Mouse (Mus musculus) stomach, embryonic 16.5 days (tissue): ENCODE results near the gene Ptges3. TPM values are rescaled to one million over a fixed set of nuclear protein-coding genes. Genes with fewer than 3 reads are reported as not detected.
A peak's percentile ranks its signal among the peaks of the same experiment; 100 is the strongest.
"Not testable (repeated sequence)": the region's sequence is repeated elsewhere in the genome, so short reads cannot be mapped to it uniquely, and the experiment has no call there.

Experiments
- ATAC-seq: fragments of 200-750 bp; cut with Nextera tagmentation; 2 replicates; pipeline ENCODE4 v1.8.0; 2017; ENCODE audit warnings: moderate number of reproducible peaks, moderate TSS enrichment; ENCODE audit not compliant: insufficient read depth, low FRiP score
- H3K27ac ChIP-seq: fragments of 300-500 bp; sonication (generic); 2 replicates; pipeline ENCODE4 v1.5.1; 2014; ENCODE audit warnings: low read length
- H3K27me3 ChIP-seq: fragments of 300-500 bp; sonication (generic); 2 replicates; pipeline ENCODE4 v1.6.1; 2014; ENCODE audit warnings: low read length, control low read depth, mixed read lengths; ENCODE audit not compliant: control insufficient read depth, insufficient read depth
- H3K36me3 ChIP-seq: fragments of 300-500 bp; sonication (generic); 2 replicates; pipeline ENCODE4 v1.6.1; 2014; ENCODE audit warnings: low read length; ENCODE audit not compliant: control insufficient read depth, insufficient read depth
- H3K4me1 ChIP-seq: fragments of 300-500 bp; sonication (generic); 2 replicates; pipeline ENCODE4 v1.6.1; 2014; ENCODE audit warnings: low read length, control low read depth, mixed read lengths; ENCODE audit not compliant: control insufficient read depth, insufficient read depth
- H3K4me2 ChIP-seq: fragments of 300-500 bp; sonication (generic); 2 replicates; pipeline ENCODE4 v1.6.1; 2014; ENCODE audit warnings: low read depth, low read length, mixed read lengths
- H3K4me3 ChIP-seq: fragments of 300-500 bp; sonication (generic); replicated peaks from 2 replicates; pipeline ENCODE4 v1.5.1; 2014; ENCODE audit warnings: mild to moderate bottlenecking, low read length
- H3K9ac ChIP-seq: fragments of 300-500 bp; sonication (generic); 2 replicates; pipeline ENCODE4 v1.6.1; 2014; ENCODE audit warnings: low read length
- H3K9me3 ChIP-seq: fragments of 300-500 bp; sonication (generic); replicated peaks from 2 replicates; pipeline ENCODE4 v1.6.1; 2016; ENCODE audit warnings: low read length, control low read depth; ENCODE audit not compliant: control insufficient read depth
- WGBS: fragments of 180-500 bp; shearing (Covaris S2); extraction: QIAGEN DNeasy Blood & Tissue Kit; methylation state at CpG from one replicate; pipeline ENCODE4 v1.1.7; 2014; 5-methylcytosine and 5-hydroxymethylcytosine counted together
- polyA plus RNA-seq: library from polyadenylated mRNA; unstranded; fragments of >200 nt; fragmentation: Nextera tagmentation; extraction: Ambion mirVana; gene quantifications from 2 replicates; pipeline ENCODE4 v1.2.1, GENCODE M21; 2015

Gene Ptges3
- polyA plus RNA-seq, 1 experiment from 2014 or later, result 406 TPM

- peaks cover 33% of the 10 kb centered on the region for H3K36me3 ChIP-seq
These were observed 8.4 kb upstream of the Ptges3 start for GRCm38 (mm10) chr10:128050355-128050754.

GRCm38 (mm10) chr10:128051589-128051988 is 7.2 kb upstream of the Ptges3 start:
- no peak overlapping the region for H3K4me3 ChIP-seq
- H3K9ac ChIP-seq, result no peak overlapping the region
- WGBS, result 93% methylated on average over 5 of the region's 5 CpGs
- no peaks in the 10 kb centered on the region for H3K27me3 ChIP-seq
- no peak for ATAC-seq
- H3K36me3 ChIP-seq, result peaks cover 22% of the 10 kb centered on the region
- no peak overlapping the region for H3K27ac ChIP-seq
- no peak overlapping the region for H3K4me2 ChIP-seq
- no peaks in the 10 kb centered on the region for H3K9me3 ChIP-seq
- H3K4me1 ChIP-seq, result no peaks in the 10 kb centered on the region

More at GRCm38 (mm10) chr10:128050355-128050754, 8.4 kb upstream of the Ptges3 start:
- Histone ChIP-seq H3K4me1 (no peaks in the 10 kb centered on the region), H3K9ac (no peak overlapping the region), H3K27me3 (no peaks in the 10 kb centered on the region), H3K4me3 (no peak overlapping the region), H3K9me3 (no peaks in the 10 kb centered on the region), H3K4me2 (no peak overlapping the region), H3K27ac (no peak overlapping the region)
- WGBS, result 82% methylated on average over 2 of the region's 2 CpGs
- no peak for ATAC-seq

GRCm38 (mm10) chr10:128052136-128052535 is 6.6 kb upstream of the Ptges3 start:
- not testable (repeated sequence) for H3K27me3 ChIP-seq, H3K9ac ChIP-seq, H3K4me1 ChIP-seq, H3K9me3 ChIP-seq, H3K27ac ChIP-seq, H3K4me3 ChIP-seq, H3K4me2 ChIP-seq, ATAC-seq
- WGBS, result 85% methylated on average over 1 of the region's 2 CpGs
- peaks cover 17% of the 10 kb centered on the region for H3K36me3 ChIP-seq

GRCm38 (mm10) chr10:128053001-128053400 is 5.8 kb upstream of the Ptges3 start:
- Histone ChIP-seq H3K4me1 (0 out of 2 replicates have a peak, but pooled peaks cover 5% of the 10 kb centered on the region), H3K4me3 (no peak overlapping the region), H3K9ac (no peak overlapping the region), H3K9me3 (no peaks in the 10 kb centered on the region), H3K36me3 (peaks cover 12% of the 10 kb centered on the region), H3K4me2 (no peak overlapping the region), H3K27me3 (no peaks in the 10 kb centered on the region), H3K27ac (no peak overlapping the region)
- no peak for ATAC-seq
- 98% methylated on average over 8 of the region's 8 CpGs for WGBS

GRCm38 (mm10) chr10:128058184-128058583 is 570 bp upstream of the Ptges3 start:
- Histone ChIP-seq H3K4me1 (peaks cover 12% of the 10 kb centered on the region), H3K36me3 (no peaks in the 10 kb centered on the region), H3K9me3 (no peaks in the 10 kb centered on the region), H3K9ac (peak overlapping the region; percentile 98), H3K4me3 (peak overlapping the region; percentile 98), H3K4me2 (peak overlapping the region; percentile 84), H3K27ac (peak overlapping the region; percentile 99), H3K27me3 (no peaks in the 10 kb centered on the region)
- under 1% methylated on average over 18 of the region's 18 CpGs for WGBS
- ATAC-seq, result peak; percentile 21; the same call in 1 of the 2 replicates

GRCm38 (mm10) chr10:128059207-128059981 is 640 bp downstream of the Ptges3 start:
- Histone ChIP-seq H3K4me2 (peak overlapping the region; percentile 60), H3K9me3 (no peaks in the 10 kb centered on the region), H3K27ac (peak overlapping the region; percentile 99), H3K27me3 (no peaks in the 10 kb centered on the region), H3K4me1 (peaks cover 12% of the 10 kb centered on the region), H3K36me3 (no peaks in the 10 kb centered on the region), H3K4me3 (peak overlapping the region; percentile 98), H3K9ac (peak overlapping the region; percentile 98)
- ATAC-seq, result peak; percentile 52
- WGBS, result under 1% methylated on average over 62 of the region's 62 CpGs

GRCm38 (mm10) chr10:128061109-128061508 is 2.4 kb downstream of the Ptges3 start:
- whole genome bisulfite sequencing, result 80% methylated on average over 5 of the region's 5 CpGs

GRCm38 (mm10) chr10:128062221-128062989 is 3.7 kb downstream of the Ptges3 start:
- Histone ChIP-seq H3K9ac (no peak overlapping the region), H3K27me3 (no peaks in the 10 kb centered on the region), H3K4me1 (peaks cover 12% of the 10 kb centered on the region), H3K9me3 (no peaks in the 10 kb centered on the region), H3K4me2 (no peak overlapping the region), H3K36me3 (no peaks in the 10 kb centered on the region), H3K4me3 (no peak overlapping the region), H3K27ac (no peak overlapping the region)
- ATAC-seq, result no peak
- 91% methylated on average over 6 of the region's 6 CpGs for WGBS

More at GRCm38 (mm10) chr10:128061109-128061508, 2.4 kb downstream of the Ptges3 start:
- peak overlapping the region; percentile 98 for H3K4me3 ChIP-seq
- no peaks in the 10 kb centered on the region for H3K27me3 ChIP-seq
- peak overlapping the region; percentile 48; the same call in 1 of the 2 replicates for H3K9ac ChIP-seq
- ATAC-seq, result no peak
- peak overlapping the region; percentile 60 for H3K4me2 ChIP-seq
- no peaks in the 10 kb centered on the region for H3K9me3 ChIP-seq
- H3K4me1 ChIP-seq, result peaks cover 12% of the 10 kb centered on the region
- H3K36me3 ChIP-seq, result no peaks in the 10 kb centered on the region
- H3K27ac ChIP-seq, result no peak overlapping the region

- 0 out of 2 replicates have a peak, but pooled peaks cover 3% of the 10 kb centered on the region for H3K4me1 ChIP-seq
- H3K36me3 ChIP-seq, result peaks cover 16% of the 10 kb centered on the region
- no peak overlapping the region for H3K9ac ChIP-seq
- H3K27me3 ChIP-seq, result no peaks in the 10 kb centered on the region
- ATAC-seq, result no peak
- 82% methylated on average over 5 of the region's 5 CpGs for WGBS
- no peak overlapping the region for H3K27ac ChIP-seq
- no peak overlapping the region for H3K4me2 ChIP-seq
- no peaks in the 10 kb centered on the region; the same call in 1 of the 2 replicates for H3K9me3 ChIP-seq
- no peak overlapping the region for H3K4me3 ChIP-seq
These were observed 7.3 kb downstream of the Ptges3 start for GRCm38 (mm10) chr10:128066072-128066471.
